Mouse (Mus musculus) WW6 (cell line): ENCODE results near the gene Zscan2.

Source experiments
- DNase-seq: peaks from one replicate; pipeline ENCODE4 v3.0.0-alpha.2; 2013; ENCODE audit warnings: low read depth, low spot score

The Zscan2 gene

DNA sequence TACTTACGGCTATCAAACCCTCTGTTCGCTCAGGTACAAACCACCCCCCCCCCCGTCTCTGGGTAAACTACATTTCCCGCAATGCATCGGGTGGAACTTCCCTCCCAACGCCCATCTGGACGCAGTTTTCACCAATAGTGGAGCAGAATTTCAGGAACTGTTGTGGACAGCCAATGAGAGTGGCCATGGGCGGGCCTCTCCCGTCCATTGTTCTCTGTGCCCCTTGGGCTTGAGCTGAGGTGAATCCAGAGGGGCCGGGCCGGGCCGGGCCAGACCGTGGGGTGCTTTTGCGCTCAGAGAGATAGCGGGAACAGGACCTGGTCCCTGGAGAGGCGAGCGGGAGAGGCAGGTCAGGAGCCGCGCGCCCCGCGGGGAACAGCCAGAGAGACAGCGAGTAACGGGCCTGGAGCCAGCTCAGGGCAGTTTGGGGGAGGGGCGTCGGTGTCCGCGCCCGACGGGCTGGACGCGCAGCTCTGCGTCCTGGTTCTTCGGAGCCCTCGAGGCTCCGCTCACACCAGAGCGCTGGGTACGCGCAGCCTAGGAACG, at the start of gene Zscan2:
Zscan2 (plus strand) TSS at position 192 of the 546 bp plus-strand sequence.
- DNase-seq, result peak; percentile 89

DNA sequence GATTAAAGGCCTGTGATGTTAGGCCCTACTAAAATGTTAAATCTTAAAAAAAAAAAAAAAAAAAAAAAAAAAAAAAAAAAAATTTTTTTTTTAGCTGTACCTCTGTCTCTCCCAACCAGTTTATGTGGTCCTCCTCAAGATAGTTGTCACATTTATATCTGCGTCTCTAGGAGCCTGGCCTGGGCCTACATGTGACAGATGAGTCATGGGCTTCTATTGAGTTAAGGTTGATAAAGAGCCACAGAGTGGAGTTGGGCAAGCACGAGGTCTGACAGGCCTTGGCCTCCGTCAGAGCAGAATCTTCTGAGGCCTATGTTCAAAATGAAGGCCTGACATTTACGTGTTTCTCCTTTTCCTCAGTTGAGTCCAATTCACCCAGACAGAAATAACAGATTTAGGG, 47.3 kb upstream of the Zscan2 start:
- no peak for DNase-seq

DNA sequence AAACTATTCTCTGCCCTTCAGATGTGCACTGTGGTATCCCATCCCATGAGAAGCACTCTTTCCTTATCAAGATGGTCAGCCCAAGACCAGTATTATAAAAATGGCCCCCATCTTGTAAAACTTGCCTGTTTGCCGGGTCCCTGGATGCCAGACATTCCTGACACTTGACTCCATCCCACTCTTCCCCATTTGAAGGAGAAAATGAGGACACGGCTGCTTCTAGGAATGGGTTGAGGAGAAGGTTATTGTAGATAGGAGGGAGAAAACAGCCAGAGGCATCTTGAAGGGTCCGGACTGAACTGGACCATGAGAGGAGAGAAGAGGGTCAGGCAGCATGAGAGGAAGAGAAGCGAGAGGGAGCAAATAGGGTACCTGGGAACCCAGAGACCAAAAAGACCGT, 44.1 kb upstream of the Zscan2 start:
- DNase-seq, result no peak

DNA sequence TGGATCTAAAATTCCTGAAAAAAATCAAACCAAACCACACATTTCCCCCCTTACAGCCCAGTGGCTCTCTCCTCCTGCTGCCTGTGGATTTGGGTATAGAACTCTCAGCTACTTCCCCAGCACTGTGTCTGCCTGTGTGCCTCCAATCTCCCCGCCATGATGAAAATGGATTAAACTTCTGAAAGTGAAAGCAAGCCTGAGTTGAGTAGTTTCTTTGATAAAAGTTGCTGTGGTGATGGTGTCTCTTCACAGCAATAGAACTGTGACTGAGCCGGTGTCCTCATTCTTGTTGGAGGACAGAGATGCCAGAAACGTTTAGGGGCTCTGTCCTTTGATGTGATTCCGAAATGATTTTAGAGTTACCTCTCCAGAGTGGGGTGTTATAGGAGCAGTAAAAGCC, 39.9 kb upstream of the Zscan2 start:
- no peak for DNase-seq

DNA sequence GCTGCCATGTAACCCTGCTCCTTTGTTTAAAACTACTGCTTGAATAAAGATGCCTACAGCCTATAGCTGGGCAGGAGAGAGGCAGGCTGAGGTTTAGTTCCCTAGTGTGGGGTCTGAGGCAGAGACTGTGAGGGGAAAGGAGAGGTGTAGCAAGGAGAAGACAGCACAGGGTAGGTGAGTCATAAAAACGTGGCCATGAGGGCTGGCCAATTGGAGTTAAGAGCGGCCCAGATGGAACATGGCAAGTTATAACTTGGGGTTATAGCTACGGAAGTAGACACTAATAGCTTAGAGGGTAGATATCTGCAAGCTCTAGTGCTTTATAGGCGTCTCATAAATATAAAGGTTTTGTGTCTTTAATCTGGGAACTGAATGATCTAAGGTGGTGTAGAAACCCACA, 37.5 kb upstream of the Zscan2 start:
- DNase-seq, result no peak

DNA sequence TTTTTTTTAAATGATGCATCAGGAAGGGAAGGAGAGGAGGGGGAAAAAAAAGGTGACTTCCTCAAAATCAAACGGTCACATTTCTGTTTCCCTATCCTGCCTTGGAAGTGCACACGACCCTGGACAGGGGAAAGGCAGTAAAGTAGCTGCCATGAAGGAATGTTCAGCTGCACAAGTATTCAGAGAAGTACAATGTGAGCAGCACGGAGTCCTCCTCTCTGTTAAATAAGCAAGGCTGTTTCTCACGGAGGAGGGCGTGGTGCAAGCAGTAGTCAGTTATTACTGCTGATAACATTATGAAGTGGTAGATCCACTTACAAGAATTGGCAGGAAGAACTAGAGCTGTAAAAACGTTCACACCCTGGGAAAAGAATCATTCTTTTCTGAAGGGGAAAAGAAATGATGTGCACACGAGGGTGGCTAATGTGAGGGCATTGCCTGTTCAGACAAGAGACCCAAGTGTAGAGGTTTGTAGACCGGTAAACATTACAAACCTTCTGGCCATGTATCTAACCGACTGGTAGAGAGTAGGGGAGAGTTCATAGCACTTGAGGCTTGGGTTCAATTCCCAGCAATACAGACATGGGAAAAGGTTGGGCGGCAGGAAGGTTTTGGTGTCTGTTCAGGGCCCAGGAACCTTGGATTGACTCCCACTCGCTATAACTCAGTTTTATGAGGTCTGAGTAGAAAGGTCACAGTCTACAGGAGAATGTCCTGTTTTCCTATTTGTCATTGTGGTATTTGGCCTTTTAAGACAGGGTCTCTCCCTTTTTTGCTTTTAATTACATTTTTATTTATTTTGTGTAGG, 36.6 kb upstream of the Zscan2 start:
- no peak for DNase-seq

DNA sequence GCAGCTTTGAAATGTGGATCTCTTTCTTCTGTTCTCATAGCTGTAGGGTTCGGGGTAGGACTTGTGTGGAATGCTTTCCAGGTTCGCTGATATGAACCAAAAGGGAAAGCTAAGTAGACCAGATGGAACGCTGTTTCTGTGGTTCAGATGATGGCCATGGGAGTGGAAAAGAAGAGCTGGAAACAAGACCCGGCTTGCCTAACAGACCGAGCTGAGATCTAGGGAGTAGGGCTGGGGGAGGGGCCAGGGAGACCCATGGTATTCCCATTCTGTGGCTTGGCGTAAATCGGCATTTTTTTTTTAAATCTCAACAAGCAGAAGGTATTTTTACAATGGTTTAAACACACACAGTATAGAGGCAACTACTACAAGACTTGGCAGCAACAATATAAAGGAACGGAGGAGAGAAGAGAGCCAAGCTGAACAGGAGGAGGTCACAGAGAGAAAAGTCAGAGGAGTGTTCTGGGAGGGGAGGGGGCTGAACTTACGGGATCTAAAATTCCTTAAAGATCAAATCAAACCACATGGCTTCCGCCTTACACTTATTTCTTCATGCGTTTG, 34.8 kb upstream of the Zscan2 start, which contains the start of gene Iqgap1:
Iqgap1 (minus strand) TSS at position 132 of the 561 bp plus-strand sequence.
- no peak for DNase-seq

DNA sequence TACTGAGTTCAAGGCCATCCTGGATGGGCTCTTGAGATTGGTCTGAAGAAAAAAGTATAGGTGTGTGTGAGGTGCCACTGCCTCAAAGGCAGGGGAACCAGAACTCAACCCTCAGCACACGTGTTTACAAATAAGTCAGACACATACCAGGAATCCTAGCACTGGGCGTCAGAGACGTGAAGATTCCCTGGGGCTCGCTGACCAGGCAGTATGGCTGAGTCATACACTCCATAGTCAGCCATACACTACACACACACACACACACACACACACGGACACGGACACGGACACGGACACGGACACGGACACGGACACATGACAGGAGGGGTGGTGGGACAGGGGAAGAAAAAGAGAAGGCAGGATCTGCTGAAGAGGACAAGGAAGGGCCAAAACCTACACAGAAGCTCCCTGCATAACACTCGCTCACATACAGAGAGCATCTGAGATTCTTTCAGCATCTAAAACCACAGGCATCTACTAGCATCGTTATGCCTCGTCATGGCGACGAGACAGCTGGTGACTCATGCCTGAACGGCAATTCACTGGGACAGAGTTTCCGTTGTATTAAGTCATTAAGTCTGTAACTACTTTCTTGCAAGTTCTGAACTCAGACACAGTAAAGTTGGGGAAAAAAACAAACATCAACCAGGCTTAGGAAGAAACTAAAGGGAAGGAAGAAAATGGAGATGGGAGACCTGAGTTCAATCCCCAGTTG, 32.4 kb upstream of the Zscan2 start:
- no peak for DNase-seq

DNA sequence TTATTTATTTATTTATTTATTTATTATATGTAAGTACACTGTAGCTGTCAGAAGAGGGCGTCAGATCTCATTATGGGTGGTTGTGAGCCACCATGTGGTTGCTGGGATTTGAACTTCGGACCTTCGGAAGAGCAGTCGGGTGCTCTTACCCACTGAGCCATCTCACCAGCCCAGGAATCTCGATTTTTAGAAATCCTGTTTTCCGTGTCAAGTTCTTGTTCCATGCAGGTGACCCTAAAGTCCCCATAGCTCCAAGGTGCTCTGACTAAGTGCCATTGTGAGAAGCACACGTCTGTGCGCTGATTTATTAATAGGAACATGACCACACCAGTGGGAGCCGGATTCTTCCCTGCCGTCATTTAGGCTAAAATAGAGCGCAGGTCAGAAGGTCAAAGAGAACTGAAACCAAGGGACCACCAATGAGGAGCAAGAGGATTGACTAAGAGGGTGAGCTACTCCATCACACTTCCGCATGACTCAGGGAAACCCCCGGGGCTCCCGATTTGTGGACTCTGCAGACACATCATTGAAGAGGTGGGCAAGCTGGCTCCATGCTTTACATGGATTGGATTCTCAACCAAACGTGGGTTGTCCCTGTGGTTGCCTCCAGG, 30.4 kb upstream of the Zscan2 start:
- DNase-seq, result peak; percentile 57

DNA sequence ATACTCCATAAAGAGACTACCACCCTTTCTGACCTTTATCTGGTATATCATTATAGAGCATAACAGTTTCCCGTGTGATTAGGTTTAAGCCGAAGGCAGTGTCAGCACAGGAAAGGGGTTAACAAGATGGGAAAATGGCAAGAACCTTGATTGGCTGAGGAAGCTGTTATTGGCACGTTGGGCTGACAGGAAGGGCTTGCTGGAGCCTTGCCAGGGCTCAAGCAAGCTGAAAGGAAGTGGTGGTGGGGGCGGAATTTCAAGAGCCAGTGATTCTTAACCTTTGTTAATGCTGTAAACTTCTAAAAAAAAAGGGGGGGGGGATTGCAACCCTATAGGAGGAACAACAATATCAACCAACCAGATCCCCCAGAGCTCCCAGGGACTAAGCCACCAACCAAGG, 28.5 kb upstream of the Zscan2 start:
- no peak for DNase-seq

DNA sequence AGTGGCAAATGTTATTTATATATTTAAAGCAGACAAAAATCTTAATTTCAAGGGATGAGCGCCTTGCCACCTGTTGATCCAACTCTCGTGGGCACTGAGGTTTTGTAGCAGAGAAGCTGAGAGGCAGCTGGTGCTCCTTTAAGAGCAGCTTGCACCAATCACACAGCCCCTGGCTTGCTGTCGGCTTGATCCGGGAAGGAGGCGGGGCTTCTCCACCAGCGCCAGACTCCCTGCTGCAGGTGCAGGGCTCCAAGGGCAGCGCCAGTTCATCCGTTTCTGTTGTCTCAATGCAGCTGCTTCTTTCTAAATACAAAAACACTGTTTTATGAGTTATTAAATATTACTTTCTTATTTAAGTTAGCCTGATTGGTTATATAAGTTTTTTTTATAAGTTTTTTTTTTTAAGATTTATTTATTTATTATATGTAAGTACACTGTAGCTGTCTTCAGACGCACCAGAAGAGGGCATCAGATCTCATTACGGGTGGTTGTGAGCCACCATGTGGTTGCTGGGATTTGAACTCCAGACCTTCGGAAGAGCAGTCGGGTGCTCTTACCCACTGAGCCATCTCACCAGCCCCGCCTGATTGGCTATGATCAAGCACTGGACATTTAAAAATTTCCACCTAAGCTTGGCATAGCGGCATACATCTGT, 27.6 kb upstream of the Zscan2 start:
- peak; percentile 70 for DNase-seq

DNA sequence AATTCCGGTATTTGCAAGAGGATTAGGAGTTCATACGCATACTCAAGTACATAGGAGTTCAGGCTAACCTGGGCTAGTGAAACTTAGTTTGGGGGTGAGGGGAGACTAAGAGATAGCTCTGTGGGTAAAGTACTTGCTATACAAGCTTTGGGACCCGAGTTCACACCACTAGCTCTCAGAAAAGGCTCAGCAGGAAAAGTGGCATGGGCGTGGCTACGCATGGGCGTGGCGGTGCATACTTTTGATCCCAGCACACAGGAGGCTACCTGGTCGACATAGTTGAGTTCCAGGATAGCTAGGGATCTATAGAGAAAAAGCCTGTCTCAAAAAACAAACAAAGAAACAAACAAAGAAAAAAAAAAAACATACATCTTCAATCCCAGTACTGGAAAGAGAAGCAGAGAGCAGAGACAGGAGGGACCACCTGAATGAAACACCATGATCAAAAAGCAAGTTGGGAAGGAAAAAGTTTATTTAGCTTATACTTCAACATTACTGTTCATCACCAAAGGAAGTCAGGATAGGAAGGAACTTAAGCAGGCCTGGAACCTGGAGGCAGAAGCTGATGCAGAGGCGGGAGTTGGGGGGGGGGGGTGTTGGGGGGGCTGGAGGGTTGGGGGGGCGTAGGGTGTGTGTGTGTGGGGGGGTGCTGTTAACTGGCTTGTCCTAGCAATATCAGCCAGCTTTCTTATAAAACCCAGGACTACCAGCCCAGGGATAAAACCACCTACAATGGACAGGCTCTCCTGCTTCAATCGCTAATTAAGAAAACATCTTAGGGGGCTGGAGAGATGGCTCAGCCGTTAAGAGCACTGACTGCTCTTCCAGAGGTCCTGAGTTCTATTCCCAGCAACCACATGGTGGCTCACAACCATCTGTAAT, 26.8 kb upstream of the Zscan2 start:
- DNase-seq, result peak; percentile 57

DNA sequence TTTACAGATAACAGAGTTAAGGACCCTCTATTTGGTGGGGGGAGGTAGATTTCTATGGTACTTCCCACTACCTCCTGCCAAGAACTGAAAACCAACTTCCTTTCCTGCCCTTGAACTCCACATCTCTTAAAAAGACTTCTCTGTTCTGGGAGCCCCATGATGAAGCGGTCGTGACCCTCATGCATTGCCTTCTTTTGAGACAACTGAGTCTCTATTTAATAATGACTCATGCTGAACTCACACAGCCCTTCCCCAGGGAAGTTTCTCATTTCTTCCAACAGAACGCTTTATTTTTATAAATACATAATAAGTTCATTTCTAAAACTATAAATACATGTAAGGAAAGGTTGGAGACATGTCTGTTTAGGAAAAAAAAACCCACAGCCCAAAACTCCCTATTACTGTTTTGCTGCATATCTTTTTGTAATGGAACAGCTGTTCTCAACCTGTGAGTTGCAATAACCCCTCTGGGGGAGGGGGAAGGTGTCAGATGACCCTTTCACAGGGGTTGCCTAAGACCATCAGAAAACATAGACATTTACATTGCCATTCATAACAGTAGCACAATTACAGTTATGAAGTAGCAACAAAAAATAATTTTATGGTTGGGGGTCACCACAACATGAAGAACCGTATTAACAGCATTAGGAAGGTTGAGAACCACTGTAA, 24.6 kb upstream of the Zscan2 start:
- no peak for DNase-seq

DNA sequence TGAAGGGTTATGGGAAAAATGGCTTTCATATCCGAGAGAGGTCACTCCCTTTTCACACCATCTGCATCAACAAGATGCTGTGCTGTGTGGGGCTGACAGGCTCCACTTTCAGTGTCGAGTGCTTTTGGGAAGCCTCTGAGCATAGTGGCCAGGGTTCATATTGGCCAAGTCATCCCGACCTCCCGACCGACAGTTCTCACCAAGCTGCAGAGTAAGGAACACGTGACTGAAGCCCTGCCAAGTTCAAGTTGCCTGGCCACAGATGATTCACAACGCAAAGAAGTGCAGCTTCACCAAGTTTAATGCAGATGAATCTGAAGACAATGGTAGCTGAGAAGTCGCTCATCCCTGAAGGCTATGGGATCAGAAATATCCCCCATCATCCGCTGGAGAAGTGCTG, 23.0 kb upstream of the Zscan2 start:
- DNase-seq, result no peak

DNA sequence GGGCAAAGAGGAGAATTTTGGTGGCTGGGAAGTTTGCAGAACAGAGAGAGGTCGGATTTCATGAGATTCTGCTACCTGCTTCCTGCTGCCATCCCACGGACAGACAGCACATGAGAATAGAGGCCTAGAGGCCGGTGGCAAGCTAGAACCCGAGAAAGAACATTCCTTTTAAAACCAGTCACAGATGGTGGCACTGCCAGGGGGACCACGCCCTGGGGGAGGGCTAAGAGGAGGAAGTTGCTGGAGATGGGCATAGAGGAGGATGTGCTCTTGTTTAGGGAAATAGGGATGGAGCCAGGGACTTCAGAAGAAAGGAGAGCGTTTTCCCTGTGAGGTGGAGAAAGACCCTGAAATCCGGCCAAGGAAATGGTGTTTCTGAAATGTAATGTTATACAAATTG, 22.5 kb upstream of the Zscan2 start:
- no peak for DNase-seq

DNA sequence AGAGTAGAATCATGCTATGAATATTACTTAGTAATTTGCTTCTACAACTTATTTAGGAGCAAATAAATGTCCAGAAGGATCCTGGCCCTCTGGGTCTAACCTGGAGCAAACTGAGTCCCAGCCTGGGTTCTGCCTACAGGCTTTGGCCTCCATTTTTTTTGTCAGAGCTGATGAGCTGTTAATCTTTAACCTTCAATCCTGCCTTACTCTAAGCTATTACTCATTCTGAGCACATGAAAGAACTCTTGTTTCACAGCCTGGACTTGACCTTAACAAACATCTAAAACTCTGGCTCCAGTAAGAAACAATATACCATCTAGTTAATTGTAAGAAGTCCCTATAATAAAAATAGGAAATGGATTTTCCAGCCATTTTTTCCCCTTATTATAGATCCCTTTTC, 21.0 kb upstream of the Zscan2 start:
- no peak for DNase-seq

DNA sequence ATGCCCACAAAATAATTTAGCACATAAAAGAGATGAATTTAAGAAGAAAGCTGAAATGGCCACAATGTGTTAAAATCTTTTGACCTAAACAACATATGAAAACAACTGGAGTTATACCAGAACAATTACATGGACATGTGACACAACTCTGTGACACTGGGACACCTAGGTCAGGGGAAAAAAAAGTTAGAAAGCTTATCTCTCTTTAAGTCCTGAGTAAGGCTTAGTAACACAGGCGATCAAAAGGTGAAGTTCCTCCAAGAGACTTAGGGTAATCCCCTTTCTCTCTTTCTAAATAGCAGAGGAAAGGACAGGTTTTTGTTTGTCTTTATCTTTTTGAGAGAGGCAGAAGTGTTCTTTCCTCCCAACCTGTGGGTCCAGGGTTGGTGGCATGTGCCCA, 20.5 kb upstream of the Zscan2 start:
- no peak for DNase-seq

DNA sequence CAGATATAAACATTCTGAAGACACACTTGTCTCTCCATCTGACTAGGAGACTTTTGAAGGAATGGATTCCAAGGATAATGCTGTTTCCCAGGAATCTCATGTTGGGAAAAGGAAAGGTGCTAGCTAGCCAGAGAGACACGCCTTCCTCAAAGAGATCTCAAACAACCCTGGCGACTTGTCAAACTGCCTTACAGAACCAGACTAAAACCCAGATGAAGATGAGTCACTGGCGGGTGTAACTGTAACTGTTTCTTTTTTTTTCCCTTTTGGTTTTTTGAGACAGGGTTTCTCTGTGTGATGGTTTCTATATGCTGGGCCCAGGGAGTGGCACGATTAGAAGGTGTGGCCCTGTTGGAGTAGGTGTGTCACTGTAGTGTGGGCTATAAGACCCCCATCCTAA, 19.8 kb upstream of the Zscan2 start:
- no peak for DNase-seq

DNA sequence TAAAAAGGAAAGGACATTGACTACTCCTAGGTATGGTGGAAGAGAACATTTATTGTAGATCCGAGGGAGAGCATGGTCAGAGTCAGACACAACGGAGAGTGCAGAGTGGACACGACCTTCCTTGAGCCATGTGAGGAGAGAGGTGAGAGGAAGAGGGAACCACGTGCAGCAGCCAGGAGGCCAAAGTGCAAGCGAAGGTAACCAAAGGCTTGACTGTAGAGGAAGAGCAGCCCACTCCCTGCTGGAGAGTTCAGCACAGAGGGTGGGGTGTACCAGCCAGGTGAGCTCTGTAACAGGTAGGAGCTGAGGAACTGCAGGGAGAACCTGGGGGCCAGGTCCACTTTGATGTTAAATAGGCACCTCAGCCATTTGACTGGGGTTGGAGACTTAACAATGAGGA, 18.6 kb upstream of the Zscan2 start:
- no peak for DNase-seq

DNA sequence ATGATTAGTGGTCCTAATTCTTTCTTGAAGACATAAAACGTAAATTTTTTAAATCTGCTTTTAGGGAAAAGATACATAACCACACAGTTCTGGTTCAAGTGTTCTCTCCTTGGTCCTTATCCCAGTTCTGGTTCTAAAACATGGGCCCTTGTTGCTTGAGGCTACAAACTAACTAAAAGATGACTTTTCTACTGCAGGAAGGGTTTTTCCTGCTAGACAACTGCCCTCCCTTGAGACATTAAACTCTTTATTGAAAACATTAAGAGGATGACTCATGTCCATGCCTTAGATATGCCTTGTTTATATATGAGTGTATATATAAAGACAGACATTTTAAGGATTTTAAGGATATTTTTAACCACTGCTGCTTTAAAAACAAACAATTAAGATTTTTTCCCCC, 17.5 kb upstream of the Zscan2 start:
- no peak for DNase-seq
